Mouse (Mus musculus) hindbrain, embryonic 16.5 days (tissue): ENCODE measurements around the gene Csrnp3. TPM values are rescaled to one million over a fixed set of nuclear protein-coding genes. Genes with fewer than 3 reads are reported as not detected.
"Not testable (repeated sequence)": the region's sequence is repeated elsewhere in the genome, so short reads cannot be mapped to it uniquely, and the experiment has no call there.

Experiments used
- ATAC-seq: fragments of 200-750 bp; cut with Nextera tagmentation; 2 replicates; pipeline ENCODE4 v1.8.0; 2017; ENCODE audit warnings: moderate TSS enrichment, moderate library complexity
- H3K27ac ChIP-seq: fragments of 300-500 bp; sonication (generic); 2 replicates; pipeline ENCODE4 v1.5.1; 2014; ENCODE audit warnings: low read depth, mild to moderate bottlenecking, control low read depth, low read length, moderate library complexity
- H3K27me3 ChIP-seq: fragments of 300-500 bp; sonication (generic); replicated peaks from 2 replicates; pipeline ENCODE4 v1.6.1; 2014; ENCODE audit warnings: low read length; ENCODE audit not compliant: control insufficient read depth, insufficient read depth
- H3K36me3 ChIP-seq: fragments of 300-500 bp; sonication (generic); 2 replicates; pipeline ENCODE4 v1.6.1; 2014; ENCODE audit warnings: mild to moderate bottlenecking, low read length, moderate library complexity, mixed read lengths; ENCODE audit not compliant: control insufficient read depth, insufficient read depth
- H3K4me1 ChIP-seq: fragments of 300-500 bp; sonication (generic); 2 replicates; pipeline ENCODE4 v1.6.1; 2014; ENCODE audit warnings: low read depth, low read length; ENCODE audit not compliant: control insufficient read depth, insufficient read depth
- H3K4me2 ChIP-seq: fragments of 300-500 bp; sonication (generic); 2 replicates; pipeline ENCODE4 v1.6.1; 2014; ENCODE audit warnings: mild to moderate bottlenecking, low read length, control low read depth, moderate library complexity
- H3K4me3 ChIP-seq: fragments of 300-500 bp; sonication (generic); 2 replicates; pipeline ENCODE4 v1.5.1; 2014; ENCODE audit warnings: mild to moderate bottlenecking, low read length, control low read depth, moderate library complexity
- H3K9ac ChIP-seq: fragments of 300-500 bp; sonication (generic); 2 replicates; pipeline ENCODE4 v1.6.1; 2014; ENCODE audit warnings: low read depth, mild to moderate bottlenecking, control low read depth, low read length, moderate library complexity
- H3K9me3 ChIP-seq: fragments of 300-500 bp; sonication (generic); 2 replicates; pipeline ENCODE4 v1.6.1; 2014; ENCODE audit warnings: mild to moderate bottlenecking, low read length, moderate library complexity; ENCODE audit not compliant: control insufficient read depth
- WGBS: fragments of 180-500 bp; shearing (Covaris S2); extraction: QIAGEN DNeasy Blood & Tissue Kit; methylation state at CpG from one replicate; pipeline ENCODE4 v1.1.7; 2014; 5-methylcytosine and 5-hydroxymethylcytosine counted together
- polyA plus RNA-seq: library from polyadenylated mRNA; unstranded; fragments of >200 nt; fragmentation: Nextera tagmentation; extraction: Ambion mirVana; gene quantifications from 2 replicates; pipeline ENCODE4 v1.2.1, GENCODE M21; 2015

Gene Csrnp3
- polyA plus RNA-seq, 1 experiment from 2014 or later = 50.0 TPM

DNA sequence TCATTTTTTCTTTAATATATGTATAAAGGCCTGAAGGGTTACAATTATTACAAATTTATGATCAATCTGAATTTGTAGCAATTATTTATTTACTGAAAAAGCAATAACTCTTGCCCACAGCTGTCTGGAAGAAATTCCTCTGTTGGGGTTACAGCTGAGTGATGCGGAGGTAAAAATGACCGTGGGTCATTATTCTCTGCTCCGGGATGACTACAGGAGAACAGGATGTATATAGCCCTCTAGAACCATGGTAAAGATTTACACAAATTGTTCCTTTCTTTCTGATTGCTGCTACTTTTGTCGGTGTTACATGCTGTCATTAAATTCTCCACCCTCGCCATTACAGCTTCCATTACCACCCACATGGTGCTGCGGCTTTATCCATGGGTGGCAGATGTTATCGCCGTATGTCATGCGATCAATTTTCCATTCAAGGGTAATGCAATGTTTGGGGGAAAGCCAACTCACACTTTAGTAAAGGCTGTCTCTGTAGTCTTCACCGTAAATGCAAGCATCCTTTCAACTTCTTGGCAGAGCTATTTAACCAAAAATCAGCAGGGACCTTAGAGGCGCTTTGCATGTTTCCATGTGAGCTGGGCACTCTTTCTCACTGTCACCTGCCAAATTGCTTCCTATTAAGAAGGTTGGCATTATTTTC, 12.7 kb upstream of the Csrnp3 start:
- H3K4me2 ChIP-seq = peak overlapping the region; percentile 8; the same call in 1 of the 2 replicates
- H3K4me1 ChIP-seq = no peaks in the 10 kb centered on the region
- no peak overlapping the region for H3K9ac ChIP-seq
- no peaks in the 10 kb centered on the region for H3K36me3 ChIP-seq
- H3K4me3 ChIP-seq = no peak overlapping the region
- no peak overlapping the region for H3K27ac ChIP-seq
- WGBS = 39% methylated on average over 11 of the region's 11 CpGs
- no peaks in the 10 kb centered on the region for H3K9me3 ChIP-seq
- ATAC-seq = peak; percentile 81
- no peaks in the 10 kb centered on the region for H3K27me3 ChIP-seq

DNA sequence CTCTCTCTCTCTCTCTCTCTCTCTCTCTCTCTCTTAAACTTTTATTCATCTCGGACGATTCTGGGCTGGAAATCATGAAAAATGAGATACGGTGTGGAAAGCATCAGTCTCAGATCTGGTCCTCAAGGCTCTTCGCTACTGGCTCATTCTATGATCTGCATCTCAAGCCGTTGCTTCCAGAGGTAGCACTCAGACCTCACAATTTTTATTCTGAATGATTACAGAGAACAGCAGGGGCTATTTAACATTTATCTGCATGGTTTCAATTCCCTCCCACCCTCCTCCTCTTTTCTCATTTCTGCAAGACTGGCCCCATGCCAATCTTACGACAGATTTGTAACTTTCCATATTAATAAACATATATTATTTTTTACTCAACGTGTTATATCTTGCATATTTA, 12.1 kb upstream of the Csrnp3 start:
- Histone ChIP-seq H3K27me3 (no peaks in the 10 kb centered on the region), H3K9me3 (no peaks in the 10 kb centered on the region), H3K4me3 (no peak overlapping the region), H3K27ac (no peak overlapping the region), H3K4me1 (no peaks in the 10 kb centered on the region), H3K36me3 (no peaks in the 10 kb centered on the region), H3K9ac (no peak overlapping the region), H3K4me2 (peak overlapping the region; percentile 8; the same call in 1 of the 2 replicates)
- 57% methylated on average over 7 of the region's 7 CpGs for WGBS
- peak; percentile 21; the same call in 1 of the 2 replicates for ATAC-seq

DNA sequence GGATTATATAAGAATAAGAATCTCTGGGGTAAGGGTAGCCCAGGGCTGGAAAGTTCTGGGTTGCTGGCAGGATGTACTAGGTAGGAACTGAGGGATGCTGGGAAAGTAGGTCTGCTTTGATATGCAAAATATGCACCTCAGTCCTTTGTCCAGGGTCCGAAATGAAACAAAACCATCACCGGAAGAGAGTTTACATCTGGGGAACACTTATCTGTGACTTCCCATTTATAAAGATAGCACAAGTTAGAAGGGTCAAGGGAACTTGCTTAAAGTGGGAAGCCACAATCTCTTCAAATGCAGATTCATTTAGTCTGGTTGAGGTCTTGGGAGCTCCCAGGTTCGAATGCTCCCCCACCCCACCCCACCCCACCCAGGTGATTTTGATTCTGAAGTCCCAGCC, 4.0 kb upstream of the Csrnp3 start:
- Histone ChIP-seq H3K27me3 (no peaks in the 10 kb centered on the region), H3K9ac (no peak overlapping the region), H3K36me3 (no peaks in the 10 kb centered on the region), H3K4me2 (no peak overlapping the region), H3K9me3 (no peaks in the 10 kb centered on the region), H3K27ac (no peak overlapping the region), H3K4me3 (no peak overlapping the region), H3K4me1 (peaks cover 5% of the 10 kb centered on the region; the same call in 1 of the 2 replicates)
- no peak for ATAC-seq
- 51% methylated on average over 3 of the region's 3 CpGs for WGBS

DNA sequence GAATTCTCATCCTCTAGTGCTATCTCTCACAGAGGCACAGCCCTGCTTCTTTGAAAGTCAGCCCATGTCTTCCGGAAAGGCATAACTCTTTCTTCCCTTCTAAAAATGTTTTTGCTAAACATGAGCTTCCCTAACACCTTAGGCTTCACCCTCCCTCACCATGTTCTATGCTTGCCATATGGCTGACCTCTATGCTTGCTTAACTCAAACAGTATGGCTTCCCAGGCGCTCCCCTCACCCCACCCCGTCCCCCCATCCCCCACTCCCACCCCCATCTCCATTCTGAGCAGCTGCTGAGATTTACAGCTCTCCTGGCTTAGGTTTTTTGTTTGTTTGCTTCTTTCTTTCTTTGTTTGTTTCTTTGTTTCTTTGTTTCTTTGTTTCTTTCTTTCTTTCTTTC, 3.2 kb upstream of the Csrnp3 start:
- Histone ChIP-seq H3K36me3 (no peaks in the 10 kb centered on the region), H3K9me3 (no peaks in the 10 kb centered on the region), H3K4me1 (peaks cover 5% of the 10 kb centered on the region; the same call in 1 of the 2 replicates), H3K27me3 (no peaks in the 10 kb centered on the region), H3K27ac (no peak overlapping the region), H3K9ac (no peak overlapping the region), H3K4me2 (no peak overlapping the region), H3K4me3 (no peak overlapping the region)
- 39% methylated on average over 3 of the region's 3 CpGs for WGBS
- ATAC-seq = no peak

DNA sequence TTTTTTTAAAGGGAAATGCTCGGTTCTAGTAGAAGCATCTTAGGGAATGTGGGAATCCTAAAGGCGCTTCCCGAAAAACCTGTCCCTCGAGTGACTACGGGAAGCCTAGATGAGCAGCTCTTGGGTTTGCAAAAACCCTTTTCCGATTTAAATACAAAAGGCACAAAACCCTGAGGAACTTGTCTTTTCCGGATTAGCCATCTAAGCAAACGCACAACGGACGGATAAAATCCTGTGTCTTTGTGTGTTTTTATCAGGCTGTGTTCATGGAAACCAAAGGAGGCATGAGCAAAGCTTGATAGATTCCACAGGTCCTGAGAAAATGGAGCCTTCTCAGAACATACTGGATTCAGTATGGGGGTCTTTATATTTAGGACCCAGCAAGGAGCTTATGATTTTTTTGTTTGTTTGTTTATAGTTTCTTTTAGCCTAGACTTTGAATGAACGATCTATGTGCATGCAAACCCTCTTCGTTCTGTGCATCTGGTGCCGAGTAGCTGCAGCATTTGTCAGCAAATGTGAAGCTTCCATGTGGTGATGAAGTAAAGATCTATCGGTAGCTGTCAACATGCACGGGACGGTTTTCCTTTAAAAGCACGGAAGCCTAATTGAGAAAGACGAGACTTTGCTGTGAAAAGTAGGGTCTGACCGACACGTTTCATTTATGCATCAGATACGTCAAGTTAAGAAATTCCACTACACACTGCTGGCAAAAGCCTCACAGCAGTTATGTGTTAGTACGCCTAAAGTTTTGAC, 611 bp downstream of the Csrnp3 start:
- Histone ChIP-seq H3K27ac (peak overlapping the region; percentile 74), H3K4me1 (peaks cover 5% of the 10 kb centered on the region), H3K9me3 (no peaks in the 10 kb centered on the region), H3K36me3 (no peaks in the 10 kb centered on the region), H3K27me3 (no peaks in the 10 kb centered on the region), H3K4me2 (peak overlapping the region; percentile 52), H3K9ac (peak overlapping the region; percentile 55), H3K4me3 (peak overlapping the region; percentile 49)
- under 1% methylated on average over 22 of the region's 22 CpGs for WGBS
- ATAC-seq = no peak

DNA sequence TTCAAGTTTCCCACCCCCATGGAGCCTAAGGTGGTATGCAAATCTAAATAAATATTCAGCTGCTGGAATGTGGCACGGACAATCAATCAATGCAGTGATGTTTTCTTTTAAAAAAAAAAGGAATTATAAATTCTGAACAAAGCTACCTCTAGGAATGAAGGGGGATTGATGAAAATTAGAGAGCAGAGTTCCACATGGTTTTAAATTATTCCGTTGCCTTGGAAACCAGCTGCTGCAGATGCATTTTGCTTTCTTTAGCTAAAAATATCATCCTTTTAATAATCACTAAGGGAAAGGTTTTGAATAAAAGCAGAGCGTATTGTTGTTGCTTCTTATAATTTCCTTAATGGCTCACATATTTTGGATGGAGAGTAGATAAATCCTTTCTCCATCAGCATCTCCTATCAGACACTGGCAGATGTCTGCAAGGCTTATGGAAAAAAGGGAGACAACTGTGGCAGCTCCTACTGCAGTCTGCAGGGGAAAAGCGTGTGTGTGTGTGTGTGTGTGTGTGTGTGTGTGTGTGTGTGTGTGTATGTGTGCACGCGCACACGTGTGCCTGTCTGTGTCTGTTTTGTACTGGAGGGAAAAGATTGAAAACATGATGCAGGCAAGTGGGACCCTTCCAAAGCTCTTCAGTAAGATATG, 2.0 kb downstream of the Csrnp3 start:
- H3K4me1 ChIP-seq = peaks cover 5% of the 10 kb centered on the region
- peak overlapping the region; percentile 35 for H3K9ac ChIP-seq
- WGBS = 9% methylated on average over 7 of the region's 7 CpGs
- H3K4me3 ChIP-seq = peak overlapping the region; percentile 38
- peak; percentile 25; the same call in 1 of the 2 replicates for ATAC-seq
- no peaks in the 10 kb centered on the region for H3K27me3 ChIP-seq
- H3K9me3 ChIP-seq = no peaks in the 10 kb centered on the region
- H3K27ac ChIP-seq = peak overlapping the region; percentile 64
- H3K4me2 ChIP-seq = peak overlapping the region; percentile 55
- no peaks in the 10 kb centered on the region for H3K36me3 ChIP-seq

DNA sequence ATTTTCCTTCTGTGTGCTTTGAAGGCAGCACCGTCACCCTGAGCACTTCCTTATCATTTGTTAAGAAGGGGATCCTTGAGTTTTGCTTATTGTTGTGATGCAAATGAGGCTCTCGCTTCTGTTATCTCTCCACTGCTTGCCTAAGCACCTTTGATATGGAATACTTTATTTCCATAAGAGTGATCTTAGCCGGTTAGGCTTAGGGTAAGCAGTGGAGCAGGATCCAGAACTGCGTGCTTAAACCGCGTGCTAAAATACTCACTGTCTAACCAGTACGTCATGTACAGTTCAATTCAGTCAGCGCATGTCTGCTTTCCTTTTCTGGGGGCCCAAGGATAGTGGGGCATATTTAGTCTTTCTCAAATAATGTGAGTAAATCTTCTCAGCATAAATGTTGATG, 3.1 kb downstream of the Csrnp3 start:
- Histone ChIP-seq H3K4me3 (peak overlapping the region; percentile 37), H3K36me3 (no peaks in the 10 kb centered on the region), H3K27ac (peak overlapping the region; percentile 46), H3K9me3 (no peaks in the 10 kb centered on the region), H3K4me2 (peak overlapping the region; percentile 61), H3K27me3 (no peaks in the 10 kb centered on the region), H3K9ac (peak overlapping the region; percentile 51), H3K4me1 (peaks cover 5% of the 10 kb centered on the region)
- ATAC-seq = peak; percentile 46; the same call in 1 of the 2 replicates
- WGBS = 26% methylated on average over 8 of the region's 8 CpGs

DNA sequence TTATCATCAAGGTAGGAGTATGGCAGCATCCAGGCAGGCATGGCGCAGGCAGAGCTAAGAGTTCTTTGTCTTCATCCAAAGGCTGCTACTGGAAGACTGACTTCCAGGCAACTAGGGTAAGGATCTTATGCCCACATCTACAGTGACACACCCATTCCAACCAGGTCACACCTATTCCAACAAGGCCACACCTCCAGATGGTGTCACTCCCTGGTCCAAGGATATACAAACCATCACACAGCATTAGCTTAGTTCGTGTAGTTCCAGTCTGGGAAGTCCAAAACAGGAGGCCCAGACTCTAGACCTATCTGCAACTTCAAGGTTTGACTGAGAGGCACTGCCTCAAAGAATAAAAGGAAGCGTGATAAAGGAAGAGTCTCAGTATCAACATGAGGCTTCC, 4.7 kb downstream of the Csrnp3 start:
- not testable (repeated sequence) for H3K27ac ChIP-seq, H3K4me2 ChIP-seq, H3K4me1 ChIP-seq, H3K9me3 ChIP-seq, H3K4me3 ChIP-seq, ATAC-seq, H3K9ac ChIP-seq, H3K36me3 ChIP-seq, H3K27me3 ChIP-seq
- WGBS = 94% methylated on average over 3 of the region's 3 CpGs

DNA sequence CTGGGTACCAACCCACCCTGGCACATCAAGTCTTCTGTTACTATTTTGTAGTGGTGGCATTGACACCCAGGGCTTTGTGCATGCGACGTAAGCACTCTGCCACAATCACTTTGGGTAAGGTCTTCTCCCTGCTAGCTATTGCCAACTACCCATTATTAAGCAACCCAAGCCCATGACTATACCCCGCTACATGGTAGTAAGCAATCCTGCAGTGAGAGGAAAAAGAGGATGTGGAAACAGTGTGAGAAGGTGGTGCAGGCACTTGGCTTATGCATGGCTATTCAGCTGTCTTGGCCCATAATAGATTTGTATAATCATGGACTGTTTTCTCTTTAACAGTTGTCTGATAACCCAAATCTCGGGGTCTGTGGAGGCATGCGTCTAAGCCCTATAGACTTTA, 11.2 kb downstream of the Csrnp3 start:
- H3K4me3 ChIP-seq = no peak overlapping the region
- H3K9me3 ChIP-seq = no peaks in the 10 kb centered on the region
- no peak overlapping the region for H3K4me2 ChIP-seq
- H3K9ac ChIP-seq = no peak overlapping the region
- 92% methylated on average over 5 of the region's 5 CpGs for WGBS
- H3K27me3 ChIP-seq = no peaks in the 10 kb centered on the region
- H3K27ac ChIP-seq = no peak overlapping the region
- H3K4me1 ChIP-seq = peaks cover 2% of the 10 kb centered on the region; the same call in 1 of the 2 replicates
- no peaks in the 10 kb centered on the region for H3K36me3 ChIP-seq
- ATAC-seq = no peak
